Mouse (Mus musculus): ENCODE measurements at regions not wholly inside any gene's neighbourhood (a gene's known extent, or its start where the extent isn't known, plus 50 kb on each side); places are given as distances from the start of the nearest gene placed in this dataset.

DNA sequence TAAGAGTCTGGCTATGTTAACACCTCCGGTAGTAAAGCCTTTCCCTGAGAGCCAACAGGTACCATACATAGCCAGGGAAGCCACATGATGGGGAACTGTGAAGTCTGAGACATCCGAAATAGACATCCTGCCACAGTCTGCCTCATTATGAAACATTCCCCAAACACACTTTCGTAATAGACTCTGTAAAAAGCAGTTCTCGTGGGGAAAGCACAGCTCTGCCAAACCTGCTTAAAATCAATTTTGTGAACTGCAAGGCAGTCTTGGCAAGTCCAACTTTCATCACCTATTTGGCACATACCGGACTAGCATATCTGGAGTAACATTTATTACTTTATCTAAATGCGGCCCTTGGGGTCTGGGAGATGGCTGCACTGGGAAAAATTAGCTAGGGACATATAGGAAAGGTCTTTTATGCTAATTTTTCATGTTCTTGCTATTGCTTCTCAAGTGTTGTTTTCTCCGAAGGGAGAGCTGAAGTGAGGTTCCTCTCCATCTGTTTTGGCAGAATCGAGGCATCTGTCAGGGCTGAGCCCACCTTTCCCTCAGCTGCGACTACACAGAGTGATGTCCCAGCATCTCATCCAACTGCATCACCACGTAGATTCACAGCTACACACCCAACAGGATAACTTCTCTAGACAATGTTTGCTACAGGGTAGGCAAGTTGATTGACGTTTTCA lies 86.8 kb upstream of the Phactr1 start:
- DNase-seq: no peak

DNA sequence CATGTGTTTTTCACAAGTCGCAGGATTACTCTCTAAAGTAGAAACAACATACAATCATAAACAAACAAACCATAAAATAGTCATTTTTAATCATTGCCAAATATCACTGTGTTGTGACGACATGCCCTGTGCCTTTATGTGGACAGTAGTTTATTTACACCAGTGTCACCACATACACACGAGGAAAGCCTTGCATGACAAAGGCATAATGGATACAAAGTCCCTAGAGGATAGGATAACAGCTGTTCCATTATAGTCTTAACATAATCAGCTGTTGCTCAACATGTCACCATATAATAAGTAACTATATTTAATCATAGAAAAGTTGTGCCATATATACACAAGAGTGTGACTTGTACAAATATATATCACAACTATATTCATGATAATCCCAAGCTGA lies 85.2 kb upstream of the Phactr1 start:
- DNase-seq: no peak

DNA sequence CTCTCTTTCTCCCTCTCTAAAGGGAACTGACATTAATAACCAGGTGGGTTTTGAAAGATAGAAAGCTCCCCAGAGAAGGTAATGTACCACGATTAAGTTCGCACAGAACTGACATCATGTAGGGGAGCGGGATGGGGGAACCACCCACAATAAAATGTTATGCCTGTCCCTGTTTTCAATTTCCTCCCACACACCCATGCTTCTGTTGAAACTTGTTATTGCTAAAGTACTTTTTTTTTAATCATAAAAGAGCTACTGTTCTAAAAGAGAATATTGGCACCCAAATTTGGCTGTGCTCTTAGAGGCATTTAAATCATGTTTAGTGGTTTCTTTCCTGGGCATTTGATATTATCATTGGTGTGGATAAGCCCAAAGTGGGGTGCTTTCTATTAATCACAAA lies 82.6 kb upstream of the Phactr1 start:
- DNase-seq: no peak

DNA sequence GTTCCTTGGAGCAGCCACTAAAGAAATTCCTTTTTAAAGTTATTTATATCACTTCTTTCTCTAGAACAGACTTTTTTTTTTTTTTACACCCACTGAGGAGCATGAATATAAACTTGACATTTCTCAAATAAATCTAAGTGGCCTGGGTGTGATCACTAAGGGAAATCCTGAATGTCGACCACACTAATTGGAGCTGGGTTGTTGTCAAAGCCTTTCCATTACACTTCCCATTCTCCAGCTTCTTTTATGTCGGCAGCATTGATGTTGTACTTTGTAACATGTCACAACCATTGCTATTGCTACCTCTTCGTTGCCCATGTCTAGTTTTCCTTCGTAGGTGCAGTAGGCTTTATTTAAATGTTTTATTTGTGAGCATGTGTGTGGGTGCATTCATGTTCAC lies 77.1 kb upstream of the Phactr1 start:
- DNase-seq: no peak

DNA sequence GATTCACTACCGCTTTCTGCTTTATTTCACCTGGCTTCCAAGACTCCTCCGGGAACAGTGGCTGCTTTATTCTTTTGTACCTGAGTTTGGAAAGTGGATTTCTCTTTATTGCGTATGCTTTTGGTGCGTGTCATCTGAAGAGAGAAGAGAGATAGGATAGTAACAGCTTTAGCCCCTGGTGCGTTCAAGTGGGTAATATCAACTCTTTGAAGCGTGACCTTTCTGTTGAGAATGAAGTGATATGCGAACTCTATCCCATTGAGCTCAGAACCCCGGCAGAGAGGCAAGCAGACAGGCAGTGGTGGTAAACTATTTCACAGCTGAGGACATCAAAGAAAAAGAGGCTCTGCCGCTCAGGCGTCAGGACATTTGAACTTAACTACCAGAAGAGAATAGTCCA lies 72.7 kb upstream of the Phactr1 start:
- DNase-seq: no peak

DNA sequence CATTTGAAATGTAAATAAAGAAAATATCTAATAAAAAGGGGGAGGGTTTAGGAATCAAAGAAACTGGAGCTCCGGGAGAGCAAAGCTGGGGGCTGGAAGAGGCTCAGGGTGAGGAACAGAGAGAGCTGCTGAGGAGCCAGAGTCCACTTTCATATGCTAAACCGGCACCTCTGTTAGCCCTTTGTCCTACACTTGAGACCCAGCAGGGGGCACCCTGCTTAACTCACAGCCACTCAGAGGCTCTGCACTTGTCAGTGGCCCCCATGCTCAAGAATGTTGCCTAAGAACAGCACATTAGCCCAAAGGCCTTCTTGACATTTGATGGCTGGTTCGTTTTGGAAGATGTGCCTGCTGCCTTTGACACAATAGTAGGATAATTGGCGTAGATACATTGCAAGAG lies 71.5 kb upstream of the Phactr1 start:
- no peak for DNase-seq

DNA sequence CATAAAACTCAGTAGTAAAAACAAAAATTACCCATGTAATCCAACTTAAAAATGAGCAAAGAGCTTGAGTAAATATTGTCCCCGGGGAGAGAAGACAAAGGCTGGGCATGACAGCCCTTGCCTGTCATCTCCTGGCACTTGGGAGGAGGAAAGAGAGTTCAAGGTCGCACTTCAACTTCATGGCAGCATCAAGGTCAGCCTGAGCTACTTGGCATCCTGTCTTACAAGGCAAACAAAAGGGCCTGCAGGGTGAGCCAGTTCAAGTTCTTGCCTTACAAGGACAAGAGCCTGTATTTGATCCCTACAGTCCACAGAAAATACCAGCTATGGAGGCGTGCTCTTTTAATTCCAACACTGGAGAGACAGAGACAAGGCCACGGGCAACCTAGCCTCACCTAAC lies 67.1 kb upstream of the Phactr1 start:
- no peak for DNase-seq

DNA sequence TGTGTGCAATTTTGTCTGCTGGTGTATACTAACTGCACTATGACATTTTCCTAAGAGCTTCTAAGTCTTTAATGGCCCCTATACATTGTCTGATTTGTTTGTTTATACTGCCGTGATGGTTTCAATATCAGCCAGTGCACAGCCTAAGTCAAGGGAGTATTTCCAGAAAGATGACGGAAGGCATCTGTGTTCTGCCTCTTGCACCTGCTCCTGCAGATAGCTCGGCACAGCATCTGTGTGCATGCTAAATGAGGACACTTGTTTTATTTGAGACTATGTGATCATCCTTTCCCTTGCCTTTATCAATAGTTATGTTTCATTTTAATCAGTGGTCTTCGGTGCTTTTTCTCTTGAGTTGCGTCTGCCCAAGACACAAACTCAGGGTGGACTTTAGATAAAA lies 64.6 kb upstream of the Phactr1 start:
- DNase-seq: no peak

DNA sequence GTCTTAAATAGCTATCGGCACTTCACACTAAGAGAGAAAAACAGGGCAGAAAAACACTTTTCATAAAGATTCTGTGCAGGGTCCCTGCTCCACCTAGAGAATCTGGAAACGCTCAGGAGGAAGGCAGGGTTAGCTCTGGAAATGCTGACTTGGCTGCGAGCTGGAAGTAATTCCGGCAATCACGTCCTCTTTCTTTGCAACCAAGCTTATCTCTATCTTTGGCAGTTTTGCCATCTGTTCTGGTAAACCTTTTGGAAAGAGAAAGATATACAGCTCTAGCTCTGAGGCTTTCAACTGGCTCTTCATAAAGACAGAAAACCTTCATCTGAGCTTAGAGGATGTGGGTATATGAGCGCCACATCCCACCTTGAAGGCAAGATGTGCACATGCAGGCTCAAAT lies 63.2 kb upstream of the Phactr1 start:
- no peak for DNase-seq

DNA sequence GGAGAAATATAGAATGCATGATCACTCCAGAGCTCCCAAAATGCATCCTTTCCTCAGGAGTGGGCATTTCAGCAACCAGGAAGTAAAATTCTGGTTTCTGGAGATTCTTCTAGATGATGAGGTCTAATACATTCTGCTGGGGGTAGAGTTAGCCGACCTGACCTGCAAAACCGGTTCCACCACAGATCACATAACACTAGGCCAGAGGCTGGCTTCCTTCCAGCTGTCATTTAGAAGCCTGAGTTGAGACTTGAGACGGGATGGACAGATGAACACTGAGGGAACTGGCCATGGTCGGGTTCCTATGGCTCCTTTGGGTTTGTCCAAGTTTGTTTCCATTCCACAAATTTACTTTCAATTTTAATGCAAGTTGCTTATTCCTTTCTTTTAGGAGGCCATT lies 62.6 kb upstream of the Phactr1 start:
- peak; percentile 47 for DNase-seq

DNA sequence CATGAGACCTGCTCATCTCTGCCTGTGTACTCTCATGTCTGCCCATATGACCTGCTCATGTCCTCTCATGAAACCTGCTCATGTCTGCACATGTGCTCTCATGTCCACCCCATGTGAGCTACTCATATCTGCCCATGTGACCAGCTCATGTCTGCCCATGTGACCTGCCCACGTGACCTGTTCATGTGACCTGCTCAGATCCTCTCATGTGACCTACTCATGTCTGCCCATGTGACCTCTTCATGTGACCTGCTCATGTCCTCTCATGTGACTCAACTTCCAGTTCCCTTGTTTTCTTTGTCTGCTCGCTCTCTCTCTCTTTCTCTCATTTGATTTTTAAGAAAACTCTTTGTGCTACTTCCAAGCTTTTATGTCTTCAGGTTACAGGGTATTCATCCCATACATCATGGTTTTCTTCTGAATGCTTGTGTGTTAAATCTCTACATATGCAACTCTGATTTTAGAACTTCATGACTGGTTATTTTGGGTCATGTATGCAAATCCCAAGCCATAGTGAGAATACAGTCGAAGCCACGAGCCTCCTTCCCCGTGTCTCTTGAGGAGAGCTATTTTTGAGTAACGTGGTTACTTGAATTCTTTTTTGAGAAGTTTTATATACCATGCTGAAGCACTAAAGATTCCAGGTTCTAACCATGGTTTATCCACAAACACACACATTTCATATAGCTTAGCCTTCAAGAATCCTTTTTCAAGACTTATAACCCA lies 60.7 kb upstream of the Phactr1 start:
- no peak for DNase-seq

DNA sequence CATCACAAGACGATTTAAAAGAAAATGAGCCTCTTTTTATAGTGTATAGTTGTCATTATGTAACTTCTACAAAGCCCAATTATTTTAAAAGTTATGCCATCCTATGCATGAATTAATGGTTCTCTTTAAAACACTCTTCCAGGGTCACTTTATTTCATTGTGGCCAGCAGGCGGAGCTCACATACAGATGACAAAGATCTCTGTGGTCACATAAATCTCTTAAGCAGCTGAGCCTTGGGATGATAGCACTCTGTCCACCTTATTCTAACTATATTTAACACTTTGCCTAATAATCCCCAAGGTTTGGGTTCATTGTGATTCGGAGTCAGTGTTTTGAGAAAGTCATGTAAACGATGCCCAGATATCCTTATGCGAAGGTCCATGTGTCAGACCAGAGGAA lies 56.9 kb upstream of the Phactr1 start:
- DNase-seq: no peak

Measured in kidney, adult 11 months (tissue).